Mouse (Mus musculus) bone marrow, adult 2 months (tissue): Measurements from ENCODE around the gene Foxj1. TPM values are rescaled to one million over a fixed set of nuclear protein-coding genes. Genes with fewer than 3 reads are reported as not detected.
A peak's percentile ranks its signal among the peaks of the same experiment; 100 is the strongest.

Experiments
- H3K27ac ChIP-seq: fragments of 200-500 bp; 2 replicates; pipeline ENCODE4 v1.5.1; 2012; ENCODE audit warnings: low read depth, mild to moderate bottlenecking, control low read depth, inconsistent platforms, low read length; ENCODE audit not compliant: control insufficient read depth, poor library complexity, insufficient read depth
- H3K4me1 ChIP-seq: fragments of 200-500 bp; 2 replicates; pipeline ENCODE4 v1.6.1; 2011; ENCODE audit warnings: low read length; ENCODE audit not compliant: control insufficient read depth, insufficient read depth
- H3K4me3 ChIP-seq: fragments of 200-500 bp; replicated peaks from 2 replicates; pipeline ENCODE3; 2011; ENCODE audit warnings: mild to moderate bottlenecking, low read depth, low read length, control low read depth; ENCODE audit not compliant: control insufficient read depth
- CTCF ChIP-seq: fragments of 200-500 bp; IDR thresholded peaks from 2 replicates; pipeline ENCODE4 v1.5.1; 2011; ENCODE audit warnings: low read length, control low read depth; ENCODE audit not compliant: control insufficient read depth, insufficient read depth
- POLR2A ChIP-seq: fragments of 200-500 bp; IDR thresholded peaks from 2 replicates; pipeline ENCODE4 v1.6.1; 2011; ENCODE audit warnings: low read depth, mild to moderate bottlenecking, control low read depth, low read length, borderline replicate concordance; ENCODE audit not compliant: control insufficient read depth
- WGBS: fragments of 180-500 bp; shearing (Covaris S2); methylation state at CpG from one replicate; pipeline ENCODE4 v1.1.7; 2018; 5-methylcytosine and 5-hydroxymethylcytosine counted together
- polyA plus RNA-seq: library from polyadenylated mRNA; stranded (reverse); fragments of >200 nt; gene quantifications from 2 replicates; pipeline ENCODE4 v1.2.4, GENCODE M21; 2011; ENCODE audit warnings: low replicate concordance; ENCODE audit not compliant: missing spikeins, insufficient read depth, insufficient read length

Gene Foxj1
- polyA plus RNA-seq, 1 experiment = not detected

DNA sequence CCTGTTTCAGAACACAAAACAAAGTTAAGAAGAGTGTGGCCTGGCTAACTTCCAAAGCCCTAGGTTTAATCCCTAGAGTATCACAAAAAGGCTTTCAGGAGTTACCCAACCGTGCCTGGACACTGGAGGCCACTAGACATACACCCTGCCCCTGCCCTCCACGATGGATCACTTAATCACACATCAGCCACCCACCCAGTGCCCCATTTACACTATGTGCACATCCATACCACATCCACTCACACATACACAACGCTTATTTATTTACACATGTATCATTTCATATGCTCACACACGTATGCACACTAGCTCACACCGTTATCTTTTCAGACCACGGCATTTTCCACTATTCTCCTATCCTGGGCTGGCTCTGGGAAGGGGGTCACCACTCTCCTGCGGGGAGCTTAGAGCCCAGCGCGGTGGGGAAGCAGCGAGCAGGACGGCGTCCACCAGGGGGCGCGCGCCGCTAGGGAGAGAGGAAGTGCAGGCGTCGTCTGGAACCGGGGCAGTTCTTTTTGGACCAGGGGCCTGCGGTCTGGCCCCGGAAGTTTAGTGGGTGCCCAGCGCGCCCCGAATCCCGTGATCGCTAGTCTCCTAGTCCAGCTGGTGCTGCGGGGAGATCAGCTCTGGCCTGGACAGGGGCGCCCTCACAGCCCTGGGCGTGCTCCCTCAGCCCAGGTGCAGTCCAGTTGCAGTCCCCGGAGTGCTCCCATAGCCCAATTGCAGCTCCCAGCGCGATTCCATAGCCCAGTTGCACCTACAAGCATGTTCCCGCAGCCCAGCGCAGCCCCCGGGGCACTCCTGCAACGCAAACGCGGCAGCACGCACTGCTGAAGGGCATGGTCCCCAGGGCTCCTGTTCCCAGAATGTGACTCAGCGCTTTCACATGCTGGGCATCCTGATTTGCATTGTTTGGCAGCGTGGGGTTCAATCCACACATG lies 16.2 kb downstream of the Foxj1 start:
- Histone ChIP-seq H3K4me1 (peaks cover 4% of the 10 kb centered on the region), H3K4me3 (peak overlapping the region; percentile 30), H3K27ac (no peak overlapping the region)
- no peak for TF ChIP-seq POLR2A
- peak; percentile 94 for TF ChIP-seq CTCF
- WGBS = 1% methylated on average over 41 of the region's 41 CpGs

DNA sequence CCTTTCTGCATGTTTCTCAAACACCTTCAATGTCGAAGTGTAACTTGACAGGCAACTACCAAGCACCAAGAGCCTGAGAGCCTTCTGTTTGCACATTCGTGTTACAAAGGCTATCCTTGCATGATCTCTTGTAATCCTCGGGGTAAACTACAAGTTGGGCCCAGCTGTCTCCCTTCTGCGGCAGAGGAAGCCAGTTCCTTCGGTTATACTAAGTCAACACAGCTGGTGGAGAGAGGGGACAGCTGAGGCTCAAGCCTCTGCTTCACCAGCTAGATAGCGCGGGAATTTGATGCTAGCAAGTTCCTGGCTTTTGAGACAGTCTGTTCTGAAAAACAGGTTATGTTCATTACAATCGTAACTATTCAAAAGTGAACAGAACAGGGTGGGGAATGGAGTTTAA lies 22.8 kb downstream of the Foxj1 start:
- Histone ChIP-seq H3K4me3 (no peak overlapping the region), H3K27ac (no peak overlapping the region), H3K4me1 (no peaks in the 10 kb centered on the region; the same call in 1 of the 2 replicates)
- WGBS = 70% methylated on average over 8 of the region's 8 CpGs
- TF ChIP-seq POLR2A (no peak), CTCF (no peak)

DNA sequence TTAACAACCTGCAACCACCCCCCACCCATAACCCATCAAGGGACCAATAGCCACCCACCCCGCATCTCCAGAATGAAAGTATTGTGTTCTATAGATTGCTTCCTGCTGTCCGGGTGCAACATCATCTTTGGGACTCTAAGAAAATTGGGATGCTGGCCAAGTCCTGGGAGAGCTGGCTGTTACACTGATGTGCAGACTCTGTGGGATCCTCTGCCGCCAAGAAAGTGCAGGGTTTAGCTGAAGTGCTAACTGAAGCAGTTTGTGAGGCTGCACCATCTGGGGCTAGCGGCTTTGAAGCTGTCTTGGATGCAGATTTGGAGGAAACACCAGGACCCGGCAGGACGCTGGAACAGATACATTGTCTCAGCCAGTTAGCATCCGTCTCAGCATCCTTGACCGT lies 24.0 kb downstream of the Foxj1 start:
- Histone ChIP-seq H3K4me1 (no peaks in the 10 kb centered on the region; the same call in 1 of the 2 replicates), H3K4me3 (no peak overlapping the region), H3K27ac (no peak overlapping the region)
- WGBS = 85% methylated on average over 8 of the region's 8 CpGs
- TF ChIP-seq POLR2A (no peak), CTCF (no peak)

DNA sequence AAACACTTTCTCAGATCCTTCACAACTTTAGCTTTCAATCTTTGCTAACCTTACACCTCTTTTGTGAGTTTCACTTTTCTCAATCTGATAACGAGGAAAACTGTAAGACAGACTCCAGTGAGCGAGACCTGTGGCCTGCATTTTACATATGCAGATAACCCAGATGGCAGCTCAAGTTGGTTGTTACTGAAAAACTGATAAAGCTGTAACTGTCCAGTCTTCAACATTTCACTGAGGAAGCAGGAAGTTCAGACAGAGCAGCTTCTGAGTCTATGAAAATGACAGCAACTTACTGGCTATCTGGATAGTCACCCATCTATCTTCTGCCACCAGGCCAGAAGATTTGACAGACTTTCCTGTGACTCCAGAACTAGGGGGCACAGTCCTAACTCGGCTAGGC lies 25.6 kb downstream of the Foxj1 start:
- Histone ChIP-seq H3K4me1 (no peaks in the 10 kb centered on the region; the same call in none of the 2 replicates), H3K27ac (peak overlapping the region; percentile 60), H3K4me3 (no peak overlapping the region)
- no peak for TF ChIP-seq POLR2A
- no peak for TF ChIP-seq CTCF
- 40% methylated on average over 3 of the region's 3 CpGs for WGBS

DNA sequence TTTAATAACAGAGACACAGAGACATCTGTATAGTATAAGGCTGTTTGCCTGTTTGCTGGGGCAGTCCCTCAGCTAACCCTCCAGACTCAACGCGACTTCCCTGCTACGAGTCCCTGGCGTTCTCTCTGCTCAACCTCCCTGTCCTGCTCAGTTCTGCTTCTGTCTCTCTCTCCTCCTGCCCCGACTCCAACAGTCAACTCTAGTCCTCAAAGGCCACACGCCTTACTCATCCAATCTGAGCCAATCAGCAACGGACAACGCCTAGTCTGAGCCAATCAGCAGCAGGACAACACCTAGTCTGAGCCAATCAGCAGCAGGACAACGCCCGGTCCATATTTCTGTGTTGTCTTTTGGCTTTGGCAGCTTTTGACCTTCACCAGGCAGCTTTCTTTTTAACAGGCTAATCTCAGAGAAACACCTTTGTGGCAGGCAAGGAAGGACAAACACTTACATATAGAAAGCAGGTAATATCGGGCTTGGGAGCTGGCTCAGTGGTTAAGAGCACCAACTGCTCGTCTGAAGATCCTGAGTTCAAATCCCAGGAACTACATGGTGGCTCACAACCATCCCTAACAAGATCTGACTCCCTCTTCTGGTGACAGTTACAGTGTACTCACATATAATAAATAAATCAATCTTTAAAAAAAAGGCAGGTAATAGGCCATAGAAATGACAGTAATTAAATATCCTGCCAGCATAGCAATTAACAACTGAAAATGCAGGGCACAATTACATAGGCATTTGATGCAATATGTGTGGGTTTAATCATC lies 27.3 kb downstream of the Foxj1 start:
- Histone ChIP-seq H3K27ac (peak overlapping the region; percentile 18; the same call in 1 of the 2 replicates), H3K4me1 (no peaks in the 10 kb centered on the region; the same call in none of the 2 replicates), H3K4me3 (no peak overlapping the region)
- WGBS = 73% methylated on average over 12 of the region's 12 CpGs
- no peak for TF ChIP-seq POLR2A
- no peak for TF ChIP-seq CTCF

DNA sequence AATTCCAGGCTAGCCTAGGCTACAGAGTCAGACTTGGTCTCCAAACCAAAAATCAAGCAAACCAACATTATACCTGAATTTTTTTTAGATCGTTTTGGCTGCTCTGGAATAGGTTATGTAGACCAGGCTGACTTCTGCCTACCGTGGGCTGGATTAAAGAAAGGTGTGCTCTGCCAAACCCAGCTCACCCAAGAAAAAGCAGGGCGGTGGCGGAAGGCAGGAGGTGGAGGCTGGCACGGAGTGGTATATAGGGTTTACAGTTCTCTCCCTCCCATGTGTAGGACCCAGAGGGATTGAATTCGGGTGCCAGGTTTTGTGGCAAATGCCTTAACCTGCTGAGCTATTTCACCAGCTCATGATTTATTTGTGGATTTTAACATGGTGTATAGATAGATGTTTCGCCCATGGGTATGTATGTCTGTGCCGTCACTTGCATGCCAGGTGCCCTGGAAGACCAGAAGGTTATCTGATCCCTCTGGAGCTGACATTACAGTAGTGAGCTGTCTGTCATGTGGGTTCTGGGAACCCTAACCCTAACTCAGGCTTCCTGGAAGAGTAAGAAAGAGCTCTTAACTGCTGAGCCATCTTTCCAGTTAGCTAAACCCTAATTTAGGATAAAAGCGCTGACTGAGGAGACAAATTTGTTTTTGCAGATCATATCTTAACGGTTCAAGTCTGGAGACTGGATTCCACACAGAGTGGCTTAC lies 28.0 kb downstream of the Foxj1 start, which contains the start of gene Exoc7:
Gene Exoc7, minus strand, starts transcription at position 215 of the 707 bp plus-strand sequence.
- peak within 1 kb of the TSS; percentile 94 for H3K4me3 ChIP-seq
- peak within 1 kb of the TSS; percentile 18; the same call in 1 of the 2 replicates for H3K27ac ChIP-seq
- no peaks in the 10 kb centered on the region; the same call in none of the 2 replicates for H3K4me1 ChIP-seq
- WGBS = 76% methylated on average over 10 of the region's 10 CpGs
- TF ChIP-seq POLR2A (no peak), CTCF (no peak)

DNA sequence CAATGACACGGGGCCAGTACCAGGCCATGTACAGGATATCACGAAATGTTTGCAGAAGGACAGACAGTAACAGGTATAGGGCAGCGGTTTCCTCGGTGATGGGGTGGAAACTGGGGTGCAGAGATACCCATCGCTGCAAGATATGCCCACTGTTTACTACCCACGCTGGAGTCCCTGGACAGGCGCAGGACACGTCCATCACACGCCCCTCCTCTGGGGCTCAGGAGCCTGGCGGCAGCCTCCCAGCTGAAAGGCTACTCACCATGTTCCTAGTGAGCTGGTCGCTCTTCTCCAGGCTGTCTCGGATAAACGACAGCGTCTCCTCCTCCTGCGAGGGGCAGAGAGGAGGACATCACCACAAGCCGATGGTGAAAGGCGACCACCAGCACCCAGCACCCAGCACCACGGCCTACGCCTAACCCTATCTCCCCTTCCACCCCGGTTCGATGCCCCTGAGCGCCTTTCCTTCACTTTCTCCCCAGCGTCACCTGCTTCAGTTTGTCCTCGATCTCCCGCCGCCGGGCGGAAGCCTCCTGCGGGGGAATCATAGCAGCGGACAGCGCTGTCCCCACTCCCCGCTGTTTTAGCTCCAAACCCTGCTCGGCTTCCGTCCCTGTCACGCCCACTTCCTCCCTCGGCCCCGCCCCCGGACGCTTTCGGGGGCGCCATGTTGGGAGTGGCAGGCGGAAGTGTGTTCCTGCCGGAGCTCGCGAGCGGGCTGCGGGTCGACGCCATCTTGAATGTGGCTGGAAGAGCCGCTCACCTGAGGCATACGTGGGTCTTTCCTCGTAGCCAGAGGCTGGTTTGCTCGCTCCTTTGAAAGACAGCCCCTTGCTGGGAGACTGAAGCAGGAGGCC lies 28.8 kb downstream of the Foxj1 start:
- TF ChIP-seq CTCF (0 out of 2 replicates have a peak, but pooled peaks have one; percentile 3), POLR2A (peak; percentile 61; the same call in 1 of the 2 replicates)
- H3K4me3 ChIP-seq = peak overlapping the region; percentile 94
- H3K27ac ChIP-seq = peak overlapping the region; percentile 17; the same call in 1 of the 2 replicates
- 1% methylated on average over 53 of the region's 53 CpGs for WGBS
- H3K4me1 ChIP-seq = no peaks in the 10 kb centered on the region; the same call in none of the 2 replicates
